In the genomic region with DNA sequence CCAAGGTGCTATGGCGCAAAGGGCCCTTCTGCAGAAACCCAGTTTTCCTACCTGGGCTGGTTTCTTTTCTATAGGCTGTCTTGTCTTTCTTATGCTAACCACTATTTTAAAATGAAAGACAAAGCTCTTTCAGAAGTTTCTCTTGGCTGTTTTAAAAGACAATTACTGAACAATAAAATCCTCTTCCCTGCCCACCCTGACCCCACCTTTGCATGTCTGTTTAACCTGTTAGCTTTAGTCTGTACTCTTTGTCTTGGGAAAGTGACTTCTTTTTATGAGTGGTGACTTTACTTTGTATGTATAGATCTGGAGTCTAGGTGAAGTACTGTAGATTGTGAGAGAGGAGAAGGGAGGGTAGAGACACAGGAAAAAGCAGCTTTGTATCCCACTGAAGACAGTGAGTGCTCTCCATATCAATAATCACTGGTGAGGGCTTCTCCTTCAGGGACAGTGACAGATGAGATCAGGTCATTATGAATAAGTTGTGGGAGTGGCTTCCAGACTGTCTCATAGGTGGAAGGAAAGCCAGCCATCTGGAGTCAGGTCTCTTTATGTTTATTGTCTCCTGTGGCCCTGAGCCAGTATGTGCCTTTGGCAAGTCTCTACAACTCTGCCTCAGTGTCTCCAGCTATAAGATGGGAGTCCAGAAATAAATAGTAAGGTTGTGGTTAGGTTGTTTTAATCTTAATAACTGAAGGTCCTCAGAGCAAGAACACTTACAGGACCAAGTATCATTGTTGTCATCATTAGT, we compare ENCODE assay signal across 24 mouse cellular contexts. TPM values are rescaled to one million over a fixed set of nuclear protein-coding genes. Genes with fewer than 3 reads are reported as not detected.
DNase-seq lines count a peak whose midpoint lies in the region; ATAC-seq and TF ChIP-seq lines count a peak whose summit lies in the region.
"Had no signal": no experiment of that assay in that cellular context is flagged by ENCODE, and none has a peak within 500 bp of the region (broad histone marks: within the 10 kb centered on the region; RNA-seq: fewer than 3 reads in every experiment).

No protein-coding gene starts in this region.

- H3K4me3 ChIP-seq in cerebellum, adult 2 months (replicated peaks; ENCODE audit: insufficient read depth, low read depth, low read length): no peak overlapping the region
- peak overlapping the region; percentile 68 for H3K4me3 ChIP-seq in E14TG2a.4 (replicated peaks; ENCODE audit: low read length)
- H3K4me3 ChIP-seq in ES-E14 (ENCODE audit: insufficient read depth in 1 of 2, low read depth in 1 of 2, low read length in 2 of 2, poor library complexity in 1 of 2, severe bottlenecking in 1 of 2): peak overlapping the region; percentile 15 to 51
- H3K4me3 ChIP-seq in liver, postnatal 0 days (ENCODE audit: low read depth, low read length): no peak overlapping the region
- H3K4me3 ChIP-seq in midbrain, embryonic 11.5 days (ENCODE audit: low read depth, low read length): no peak overlapping the region
- H3K4me3 ChIP-seq: embryonic facial prominence, embryonic 12.5 days; forebrain, embryonic 12.5 days; heart, embryonic 13.5 days; hindbrain, embryonic 15.5 days had no signal

- in situ Hi-C loops in ES-E14 (cut with MboI; ENCODE audit: low sequenced_read_pairs in 2 of 2, unreplicated experiment in 2 of 2): no loop called here

- peak overlapping the region; percentile 3; the same call in 1 of the 2 replicates for H3K9ac ChIP-seq in ES-E14 (ENCODE audit: insufficient read depth, low read depth, low read length, poor library complexity, severe bottlenecking)
- H3K9ac ChIP-seq in liver, postnatal 0 days (replicated peaks): no peak overlapping the region
- no peak overlapping the region for H3K9ac ChIP-seq in midbrain, embryonic 11.5 days (ENCODE audit: low read length)
- H3K9ac ChIP-seq: embryonic facial prominence, embryonic 12.5 days; forebrain, embryonic 12.5 days; heart, embryonic 13.5 days; hindbrain, embryonic 15.5 days had no signal

- H3K9me3 ChIP-seq in E14TG2a.4 (ENCODE audit: low read length): no peaks in the 10 kb centered on the region
- no peaks in the 10 kb centered on the region for H3K9me3 ChIP-seq in ES-E14 (ENCODE audit: control insufficient read depth, insufficient read depth, low read depth, low read length)
- H3K9me3 ChIP-seq in liver, postnatal 0 days (ENCODE audit: low read length): no peaks in the 10 kb centered on the region
- H3K9me3 ChIP-seq in midbrain, embryonic 11.5 days (ENCODE audit: control insufficient read depth, low read length): no peaks in the 10 kb centered on the region
- H3K9me3 ChIP-seq: embryonic facial prominence, embryonic 12.5 days; forebrain, embryonic 12.5 days; heart, embryonic 13.5 days; hindbrain, embryonic 15.5 days had no signal

- peaks cover 20% of the 10 kb centered on the region for H3K4me1 ChIP-seq in cerebellum, adult 2 months (ENCODE audit: control insufficient read depth, insufficient read depth, low read length)
- H3K4me1 ChIP-seq in E14TG2a.4 (replicated peaks; ENCODE audit: low read depth, low read length): peaks cover 88% of the 10 kb centered on the region
- H3K4me1 ChIP-seq in ES-E14 (ENCODE audit: control insufficient read depth in 2 of 2, insufficient read depth in 2 of 2, low read length in 2 of 2, poor library complexity in 1 of 2): peaks cover 39 to 40% of the 10 kb centered on the region in 2 experiments
- H3K4me1 ChIP-seq in liver, postnatal 0 days (ENCODE audit: insufficient read depth): no peaks in the 10 kb centered on the region
- H3K4me1 ChIP-seq in midbrain, embryonic 11.5 days (ENCODE audit: control insufficient read depth, insufficient read depth, low read length): no peaks in the 10 kb centered on the region
- H3K4me1 ChIP-seq: embryonic facial prominence, embryonic 12.5 days; forebrain, embryonic 12.5 days; heart, embryonic 13.5 days; hindbrain, embryonic 15.5 days had no signal

- TF ChIP-seq POLR2A in cerebellum, adult 2 months (IDR thresholded peaks at IDR 0.05; ENCODE audit: borderline replicate concordance, insufficient read depth, low read length): no peak

- no peaks in the 10 kb centered on the region for H3K27me3 ChIP-seq in cerebellum, adult 2 months (ENCODE audit: control insufficient read depth, insufficient read depth, low read length)
- H3K27me3 ChIP-seq in E14TG2a.4 (ENCODE audit: insufficient read depth, low read length): no peaks in the 10 kb centered on the region
- no peaks in the 10 kb centered on the region for H3K27me3 ChIP-seq in liver, postnatal 0 days (ENCODE audit: insufficient read depth, low read length)
- H3K27me3 ChIP-seq in midbrain, embryonic 11.5 days (ENCODE audit: control insufficient read depth, insufficient read depth, low read length): no peaks in the 10 kb centered on the region
- H3K27me3 ChIP-seq: embryonic facial prominence, embryonic 12.5 days; forebrain, embryonic 12.5 days; heart, embryonic 13.5 days; hindbrain, embryonic 15.5 days had no signal

- ATAC-seq in liver, postnatal 0 days: no peak
- no peak for ATAC-seq in midbrain, embryonic 11.5 days (ENCODE audit: low FRiP score)
- ATAC-seq: forebrain, embryonic 16.5 days; intestine, embryonic 16.5 days had no signal

- TF ChIP-seq EP300 in liver, postnatal 0 days (IDR thresholded peaks at IDR 0.05; ENCODE audit: low read depth): no peak

- H3K27ac ChIP-seq in cerebellum, adult 2 months (ENCODE audit: insufficient read depth, low read length): no peak overlapping the region
- peak overlapping the region; percentile 98 for H3K27ac ChIP-seq in ES-E14 (ENCODE audit: insufficient read depth, low read depth, low read length, poor library complexity, severe bottlenecking)
- no peak overlapping the region for H3K27ac ChIP-seq in liver, postnatal 0 days (ENCODE audit: low read depth)
- no peak overlapping the region for H3K27ac ChIP-seq in midbrain, embryonic 11.5 days (ENCODE audit: low read depth, low read length)
- H3K27ac ChIP-seq: embryonic facial prominence, embryonic 12.5 days; forebrain, embryonic 12.5 days; heart, embryonic 13.5 days; hindbrain, embryonic 15.5 days had no signal

- H3K36me3 ChIP-seq in E14TG2a.4 (ENCODE audit: insufficient read depth, low read length): peaks cover 89% of the 10 kb centered on the region
- H3K36me3 ChIP-seq in ES-E14 (ENCODE audit: control insufficient read depth, insufficient read depth, low read length, poor library complexity, severe bottlenecking): peaks cover 47% of the 10 kb centered on the region
- peaks cover 85% of the 10 kb centered on the region for H3K36me3 ChIP-seq in liver, postnatal 0 days (replicated peaks; ENCODE audit: insufficient read depth, low read length)
- peaks cover 44% of the 10 kb centered on the region for H3K36me3 ChIP-seq in midbrain, embryonic 11.5 days (ENCODE audit: control insufficient read depth, insufficient read depth, low read length)

- 100% methylated on average over 1 of the region's 1 CpGs for WGBS in cerebellum, adult 2 months
- 90% methylated on average over 1 of the region's 1 CpGs for WGBS in liver, postnatal 0 days (ENCODE audit: insufficient replicate concordance)
- WGBS in midbrain, embryonic 11.5 days: 96% methylated on average over 1 of the region's 1 CpGs

- peak; percentile 34 to 45 for DNase-seq in cerebellum, adult 2 months
- DNase-seq in cerebellum, postnatal 4 days (ENCODE audit: low spot score in 2 of 2): no peak
- peak; percentile 73 for DNase-seq in ES-E14 (ENCODE audit: low read depth, low spot score)
- DNase-seq in cerebellum, postnatal 10 days: peak; percentile 52 to 56
- DNase-seq in liver, postnatal 0 days: no peak
- DNase-seq in midbrain, embryonic 11.5 days (ENCODE audit: low spot score, missing footprints): no peak
- DNase-seq: adrenal gland, adult 8-10 months; adrenal gland, postnatal 36 days; heart, postnatal 36 days; kidney, adult 8-10 months had no signal

- H3K4me2 ChIP-seq in liver, postnatal 0 days (ENCODE audit: low read depth, low read length): no peak overlapping the region
- no peak overlapping the region for H3K4me2 ChIP-seq in midbrain, embryonic 11.5 days
- H3K4me2 ChIP-seq: embryonic facial prominence, embryonic 12.5 days; forebrain, embryonic 12.5 days; heart, embryonic 13.5 days; hindbrain, embryonic 15.5 days had no signal

- TF ChIP-seq CTCF in cerebellum, adult 2 months (IDR thresholded peaks at IDR 0.05; ENCODE audit: borderline replicate concordance, insufficient read depth, low read depth, low read length): no peak
- no peak for TF ChIP-seq CTCF in E14TG2a.4 (conservative IDR thresholded peaks at IDR 0.05; ENCODE audit: low read length)
- no peak for TF ChIP-seq CTCF in liver, postnatal 0 days (IDR thresholded peaks at IDR 0.05; ENCODE audit: low read depth)

TF ChIP-seq in ES-E14, 5 proteins besides CTCF, POLR2A, EP300 and RAD21 (continues in another document):
- TF ChIP-seq CHD2 (IDR thresholded peaks at IDR 0.05; ENCODE audit: low read depth, low read length): peak; percentile 61
- TF ChIP-seq HCFC1 (IDR thresholded peaks at IDR 0.05; ENCODE audit: borderline replicate concordance, insufficient read depth, low read length): no peak
- TF ChIP-seq ZC3H11A (IDR thresholded peaks at IDR 0.05; ENCODE audit: borderline replicate concordance, low read depth, low read length): no peak

RNA-seq across cellular contexts. Expression of a gene that starts 12.9 kb away (rescaled TPM):
- 51.4 and 56.2 TPM in 2 replicates for polyA plus RNA-seq in cerebellum, adult 2 months (2012; rRNA removed)
- 165 and 221 TPM in 2 replicates for total RNA-seq in ES-E14 (2012; rRNA removed)
- 84.7 and 91.7 TPM in 2 replicates for polyA plus RNA-seq in liver, postnatal 0 days (2015; fragmentation: Nextera tagmentation; extraction: Ambion mirVana)
- 130 and 135 TPM in 2 replicates for polyA plus RNA-seq in midbrain, embryonic 11.5 days (2014; fragmentation: Nextera tagmentation; extraction: Ambion mirVana)

RNA-seq across cellular contexts. Expression of a gene that starts 22.1 kb away (rescaled TPM):
- polyA plus RNA-seq in cerebellum, adult 2 months (2012; rRNA removed): not detected in 2 replicates
- 0.13 and 0.16 TPM in 2 replicates for total RNA-seq in ES-E14 (2012; rRNA removed)
- polyA plus RNA-seq in liver, postnatal 0 days (2015; fragmentation: Nextera tagmentation; extraction: Ambion mirVana): 0.19 TPM in 1 of 2 replicates, not detected in the other
- polyA plus RNA-seq in midbrain, embryonic 11.5 days (2014; fragmentation: Nextera tagmentation; extraction: Ambion mirVana): not detected in 2 replicates
- total RNA-seq: adrenal gland, adult 8-10 months; adrenal gland, postnatal 36 days; heart, postnatal 36 days; MEL had no signal
- polyA plus RNA-seq: cortical plate, adult 2 months; forebrain, embryonic 12.5 days; forebrain, embryonic 16.5 days; frontal cortex, adult 2 months had no signal

RNA-seq across cellular contexts. Expression of a gene that starts 36.2 kb away (rescaled TPM):
- polyA plus RNA-seq in cerebellum, adult 2 months (2012; rRNA removed): not detected in 2 replicates
- 0.13 TPM in 1 of 2 replicates, not detected in the other for total RNA-seq in ES-E14 (2012; rRNA removed)
- 0.04 TPM in 1 of 2 replicates, not detected in the other for polyA plus RNA-seq in liver, postnatal 0 days (2015; fragmentation: Nextera tagmentation; extraction: Ambion mirVana)
- polyA plus RNA-seq in midbrain, embryonic 11.5 days (2014; fragmentation: Nextera tagmentation; extraction: Ambion mirVana): not detected in 2 replicates
- total RNA-seq: adrenal gland, adult 8-10 months; adrenal gland, postnatal 36 days; granulocyte monocyte progenitor cell, adult 5-6 weeks; heart, postnatal 36 days; MEL had no signal
- polyA plus RNA-seq: cortical plate, adult 2 months; forebrain, embryonic 16.5 days; frontal cortex, adult 2 months; heart, embryonic 13.5 days; heart, postnatal 0 days; hindbrain, embryonic 11.5 days; hindbrain, embryonic 15.5 days; intestine, embryonic 16.5 days had no signal

RNA-seq across cellular contexts. Expression of a gene that starts 37.6 kb away (rescaled TPM):
- 61.8 and 65.7 TPM in 2 replicates for polyA plus RNA-seq in cerebellum, adult 2 months (2012; rRNA removed)
- 1.3 and 1.8 TPM in 2 replicates for total RNA-seq in ES-E14 (2012; rRNA removed)
- 0.24 and 0.26 TPM in 2 replicates for polyA plus RNA-seq in liver, postnatal 0 days (2015; fragmentation: Nextera tagmentation; extraction: Ambion mirVana)
- polyA plus RNA-seq in midbrain, embryonic 11.5 days (2014; fragmentation: Nextera tagmentation; extraction: Ambion mirVana): 0.58 and 0.83 TPM in 2 replicates
- total RNA-seq: MEL had no signal

RNA-seq across cellular contexts. Expression of a gene that starts 43.5 kb away (rescaled TPM):
- polyA plus RNA-seq in cerebellum, adult 2 months (2012; rRNA removed): 0.10 TPM in 2 replicates
- total RNA-seq in ES-E14 (2012; rRNA removed): 0.36 and 0.37 TPM in 2 replicates
- not detected in 2 replicates for polyA plus RNA-seq in liver, postnatal 0 days (2015; fragmentation: Nextera tagmentation; extraction: Ambion mirVana)
- not detected in 2 replicates for polyA plus RNA-seq in midbrain, embryonic 11.5 days (2014; fragmentation: Nextera tagmentation; extraction: Ambion mirVana)
- total RNA-seq: adrenal gland, adult 8-10 months; adrenal gland, postnatal 36 days; gastrocnemius, postnatal 25 days; granulocyte monocyte progenitor cell, adult 5-6 weeks; heart, postnatal 36 days had no signal
- polyA plus RNA-seq: forebrain, embryonic 12.5 days; heart, postnatal 0 days; intestine, embryonic 16.5 days had no signal

Comparison
In these comparisons a context has a peak if more than half of its experiments do, and no peak if none do; other contexts are left out.
1. DNase-seq: peak in cerebellum, adult 2 months (2 of 2), ES-E14 (single experiment) and cerebellum, postnatal 10 days (2 of 2); none in cerebellum, postnatal 4 days (0 of 2), liver, postnatal 0 days (single experiment) and midbrain, embryonic 11.5 days (single experiment).
2. H3K4me3 ChIP-seq: peak in E14TG2a.4 (single experiment) and ES-E14 (2 of 2); none in cerebellum, adult 2 months (single experiment), liver, postnatal 0 days (single experiment) and midbrain, embryonic 11.5 days (single experiment).